Mouse (Mus musculus) CH12.LX (cell line): ENCODE measurements at regions not wholly inside any gene's neighbourhood (a gene's known extent, or its start where the extent isn't known, plus 50 kb on each side); places are given as distances from the start of the nearest gene placed in this dataset.

Experiments used
- DNase-seq: peaks from one replicate; pipeline ENCODE4 v3.0.0-alpha.2; 2013; ENCODE audit errors: extremely low read depth
- H3K27ac ChIP-seq: 2 replicates; pipeline ENCODE4 v1.5.1; 2012; ENCODE audit warnings: low read depth, mild to moderate bottlenecking, control low read depth, moderate library complexity; ENCODE audit not compliant: insufficient read depth
- H3K27me3 ChIP-seq: replicated peaks from 2 replicates; pipeline ENCODE3; 2012; ENCODE audit warnings: inconsistent platforms
- H3K36me3 ChIP-seq, 2 experiments: replicated peaks in 1 of 2; 2 replicates each; pipeline versions ENCODE3 to v1.6.1; 2012; ENCODE audit warnings: inconsistent platforms in 1 of 2, low read length in 1 of 2, mild to moderate bottlenecking in 1 of 2, mixed read lengths in 1 of 2, moderate library complexity in 1 of 2; ENCODE audit not compliant: control insufficient read depth in 1 of 2, insufficient read depth in 1 of 2
- H3K4me1 ChIP-seq, 2 experiments: 2 replicates each; pipeline ENCODE4 v1.6.1; 2012; ENCODE audit warnings: inconsistent platforms in 1 of 2, moderate library complexity in 1 of 2; ENCODE audit not compliant: insufficient read depth in 2 of 2, control insufficient read depth in 1 of 2
- H3K4me2 ChIP-seq: 2 replicates; pipeline ENCODE4 v1.6.1; 2012; ENCODE audit warnings: low read depth, mild to moderate bottlenecking, control low read depth; ENCODE audit not compliant: poor library complexity, insufficient read depth, severe bottlenecking
- H3K4me3 ChIP-seq, 3 experiments: fragments of 150-350 bp in 1 of 3; sonication (generic) in 1 of 3; replicated peaks in 1 of 3; 2 replicates each; pipeline versions ENCODE3 to v1.5.1; 2011 to 2012; ENCODE audit warnings: low read depth in 2 of 3, low read length in 2 of 3, mild to moderate bottlenecking in 2 of 3, moderate library complexity in 2 of 3, control low read depth in 1 of 3, improper control_type of control experiment in 1 of 3, inconsistent platforms in 1 of 3, mixed read lengths in 1 of 3; ENCODE audit not compliant: poor library complexity in 1 of 3
- H3K79me2 ChIP-seq: replicated peaks from 2 replicates; pipeline ENCODE4 v1.6.1; 2012; ENCODE audit warnings: mild to moderate bottlenecking, moderate library complexity; ENCODE audit not compliant: control insufficient read depth, poor library complexity, insufficient read depth, severe bottlenecking; ENCODE audit errors: extremely low read depth
- H3K9ac ChIP-seq: 2 replicates; pipeline ENCODE4 v1.6.1; 2012; ENCODE audit warnings: low read depth, mild to moderate bottlenecking, control low read depth, moderate library complexity; ENCODE audit not compliant: insufficient read depth
- H3K9me3 ChIP-seq: replicated peaks from 2 replicates; pipeline ENCODE3; 2012; ENCODE audit warnings: low read length, inconsistent platforms, mixed read lengths
- BHLHE40 ChIP-seq: IDR thresholded peaks from 2 replicates; pipeline ENCODE4 v1.6.1; 2011; ENCODE audit warnings: mild to moderate bottlenecking, low read depth, low read length, improper control_type of control experiment
- CHD1 ChIP-seq: IDR thresholded peaks from 2 replicates; pipeline ENCODE4 v1.6.1; 2012; ENCODE audit warnings: low read depth, low read length, improper control_type of control experiment, inconsistent platforms
- CHD2 ChIP-seq: IDR thresholded peaks from 2 replicates; pipeline ENCODE4 v1.6.1; 2011; ENCODE audit warnings: low read length, improper control_type of control experiment
- CTCF ChIP-seq, 2 experiments: IDR thresholded peaks in 1 of 2; conservative IDR thresholded peaks in 1 of 2; 2 replicates each; pipeline ENCODE4 v1.5.1; 2011 to 2012; ENCODE audit warnings: low read depth in 2 of 2, low read length in 2 of 2, improper control_type of control experiment in 1 of 2, inconsistent platforms in 1 of 2, mild to moderate bottlenecking in 1 of 2, moderate library complexity in 1 of 2
- ELF1 ChIP-seq: IDR thresholded peaks from 2 replicates; pipeline ENCODE4 v1.6.1; 2014; ENCODE audit warnings: low read depth, mild to moderate bottlenecking, inconsistent platforms, low read length, improper control_type of control experiment
- EP300 ChIP-seq: IDR thresholded peaks from 2 replicates; pipeline ENCODE4 v1.6.1; 2011; ENCODE audit warnings: low read length, improper control_type of control experiment
- ETS1 ChIP-seq: conservative IDR thresholded peaks from 2 replicates; pipeline ENCODE4 v1.6.1; 2012; ENCODE audit warnings: low read depth, mild to moderate bottlenecking, inconsistent platforms, low read length, improper control_type of control experiment, moderate library complexity
- JUN ChIP-seq: IDR thresholded peaks from 2 replicates; pipeline ENCODE4 v1.6.1; 2011; ENCODE audit warnings: low read depth, mild to moderate bottlenecking, low read length, improper control_type of control experiment, moderate library complexity; ENCODE audit not compliant: insufficient read depth
- KAT2A ChIP-seq: IDR thresholded peaks from 2 replicates; pipeline ENCODE4 v1.6.1; 2012; ENCODE audit warnings: low read length, improper control_type of control experiment, inconsistent platforms; ENCODE audit not compliant: insufficient replicate concordance
- MAZ ChIP-seq: IDR thresholded peaks from 2 replicates; pipeline ENCODE4 v1.6.1; 2012; ENCODE audit warnings: low read depth, mild to moderate bottlenecking, inconsistent platforms, low read length, improper control_type of control experiment, moderate library complexity
- NELFE ChIP-seq: IDR thresholded peaks from 2 replicates; pipeline ENCODE4 v1.6.1; 2011; ENCODE audit warnings: low read depth, low read length, improper control_type of control experiment
- NRF1 ChIP-seq: IDR thresholded peaks from 2 replicates; pipeline ENCODE4 v1.6.1; 2014; ENCODE audit warnings: low read depth, mild to moderate bottlenecking, inconsistent platforms, low read length, improper control_type of control experiment, moderate library complexity
- RAD21 ChIP-seq: IDR thresholded peaks from 2 replicates; pipeline ENCODE4 v1.6.1; 2011; ENCODE audit warnings: low read depth, mild to moderate bottlenecking, low read length, improper control_type of control experiment, moderate library complexity
- RCOR1 ChIP-seq: conservative IDR thresholded peaks from 2 replicates; pipeline ENCODE4 v1.6.1; 2012; ENCODE audit warnings: low read depth, mild to moderate bottlenecking, inconsistent platforms, low read length, improper control_type of control experiment
- SIN3A ChIP-seq: IDR thresholded peaks from 2 replicates; pipeline ENCODE4 v1.6.1; 2012; ENCODE audit warnings: low read length, improper control_type of control experiment, inconsistent platforms
- SMC3 ChIP-seq: IDR thresholded peaks from 2 replicates; pipeline ENCODE4 v1.6.1; 2011; ENCODE audit warnings: low read depth, low read length, improper control_type of control experiment
- TBP ChIP-seq: conservative IDR thresholded peaks from 2 replicates; pipeline ENCODE4 v1.6.1; 2011; ENCODE audit warnings: low read depth, low read length, improper control_type of control experiment
- USF2 ChIP-seq: conservative IDR thresholded peaks from 2 replicates; pipeline ENCODE4 v1.6.1; 2011; ENCODE audit warnings: low read depth, low read length, improper control_type of control experiment
- ZC3H11A ChIP-seq: IDR thresholded peaks from 2 replicates; pipeline ENCODE4 v1.6.1; 2012; ENCODE audit warnings: low read depth, mild to moderate bottlenecking, inconsistent platforms, low read length, improper control_type of control experiment
- ZMIZ1 ChIP-seq: IDR thresholded peaks from 2 replicates; pipeline ENCODE4 v1.6.1; 2012; ENCODE audit warnings: low read depth, mild to moderate bottlenecking, inconsistent platforms, low read length, improper control_type of control experiment
- dilution Hi-C: fragments of 300-500 bp; cut with MboI; formaldehyde crosslinking; loops from 2 replicates; pipeline ENCODE4 v1.14.3; 2020; ENCODE audit warnings: low sequenced_read_pairs; ENCODE audit not compliant: extremely low pct_unique_long_range_greater_than_20kb, extremely low pct_ligation_motif_present
- in situ Hi-C: fragments of 300-500 bp; cut with MboI; formaldehyde crosslinking; loops from 3 replicates; pipeline ENCODE4 v1.14.3; 2019; ENCODE audit warnings: low sequenced_read_pairs, low pct_ligation_motif_present, low pct_unique_long_range_greater_than_20kb, mixed read lengths

- in situ Hi-C loops = loop anchor here (25.0 kb wide), 1 partner anchor 1335 kb away; no protein-coding TSS in a partner anchor
- no peak for DNase-seq
- H3K9ac ChIP-seq = no peak overlapping the region
- no peak overlapping the region for H3K4me3 ChIP-seq
- no peak for TF ChIP-seq USF2
- no peak for TF ChIP-seq TBP
- H3K4me2 ChIP-seq = no peak overlapping the region
- dilution Hi-C loops = no loop called here
- H3K27me3 ChIP-seq = no peaks in the 10 kb centered on the region
- no peaks in the 10 kb centered on the region for H3K9me3 ChIP-seq
- H3K36me3 ChIP-seq = no peaks in the 10 kb centered on the region
- H3K79me2 ChIP-seq = no peaks in the 10 kb centered on the region
- no peak overlapping the region for H3K27ac ChIP-seq
- no peaks in the 10 kb centered on the region for H3K4me1 ChIP-seq
These were observed 112.6 kb upstream of the Gm14444 start for GRCm38 (mm10) chr2:174897424-174897823.

GRCm38 (mm10) chr2:174899940-174900670 lies 109.9 kb upstream of the Gm14444 start:
- no peak overlapping the region for H3K4me3 ChIP-seq
- H3K27ac ChIP-seq = no peak overlapping the region
- H3K4me1 ChIP-seq = peaks cover 2 to 5% of the 10 kb centered on the region in 2 experiments; a peak in 2 of 4 replicates
- H3K9ac ChIP-seq = no peak overlapping the region
- DNase-seq = no peak
- H3K79me2 ChIP-seq = no peaks in the 10 kb centered on the region
- no peak overlapping the region for H3K4me2 ChIP-seq
- no peaks in the 10 kb centered on the region for H3K9me3 ChIP-seq
- H3K27me3 ChIP-seq = no peaks in the 10 kb centered on the region
- no peaks in the 10 kb centered on the region for H3K36me3 ChIP-seq
- dilution Hi-C loops = no loop called here
- in situ Hi-C loops = loop anchor here (10.0 to 25.0 kb wide), 2 partner anchors 585 to 1338 kb away; no protein-coding TSS in a partner anchor
- no peak for TF ChIP-seq ETS1
- no peak for TF ChIP-seq JUN
- no peak for TF ChIP-seq EP300
- TF ChIP-seq ZMIZ1 = no peak
- no peak for TF ChIP-seq CTCF (conservative IDR thresholded peaks at IDR 0.05 in 1 of 2, IDR thresholded peaks at IDR 0.05 in 1 of 2; ENCODE audit: low read depth in 2 of 2, low read length in 2 of 2)
- TF ChIP-seq NELFE = no peak
- no peak for TF ChIP-seq RCOR1
- no peak for TF ChIP-seq NRF1
- TF ChIP-seq ZC3H11A = no peak
- no peak for TF ChIP-seq USF2
- TF ChIP-seq RAD21 = no peak
- no peak for TF ChIP-seq MAZ
- TF ChIP-seq CHD1 = no peak
- no peak for TF ChIP-seq CHD2
- no peak for TF ChIP-seq BHLHE40
- TF ChIP-seq KAT2A = no peak
- no peak for TF ChIP-seq SIN3A
- no peak for TF ChIP-seq SMC3
- no peak for TF ChIP-seq ELF1
